Mouse (Mus musculus) MEL (cell line): ENCODE measurements around the gene Wipf3. TPM values are rescaled to one million over a fixed set of nuclear protein-coding genes. Genes with fewer than 3 reads are reported as not detected.

Experiments
- DNase-seq: peaks from one replicate; pipeline ENCODE4 v3.0.0; 2011; ENCODE audit warnings: low read depth, low spot score
- H3K27ac ChIP-seq: 2 replicates; pipeline ENCODE4 v1.5.1; 2012; ENCODE audit warnings: low read depth, mild to moderate bottlenecking, control low read depth, low read length, moderate library complexity; ENCODE audit not compliant: control insufficient read depth
- H3K27me3 ChIP-seq, 2 experiments: fragments of 150-350 bp in 1 of 2; sonication (generic) in 1 of 2; 2 replicates each; pipeline ENCODE4 v1.6.1; 2012; ENCODE audit warnings: low read length in 2 of 2, mild to moderate bottlenecking in 2 of 2, improper control_type of control experiment in 1 of 2, moderate library complexity in 1 of 2; ENCODE audit not compliant: insufficient read depth in 2 of 2, control insufficient read depth in 1 of 2
- H3K36me3 ChIP-seq, 2 experiments: 2 replicates each; pipeline ENCODE4 v1.6.1; 2012 to 2014; ENCODE audit warnings: low read length in 2 of 2, improper control_type of control experiment in 1 of 2, inconsistent platforms in 1 of 2, mild to moderate bottlenecking in 1 of 2; ENCODE audit not compliant: insufficient read depth in 2 of 2, control insufficient read depth in 1 of 2
- H3K4me1 ChIP-seq, 2 experiments: fragments of 150-350 bp in 1 of 2; sonication (generic) in 1 of 2; 2 replicates each; pipeline ENCODE4 v1.6.1; 2012; ENCODE audit warnings: low read length in 2 of 2, improper control_type of control experiment in 1 of 2, mild to moderate bottlenecking in 1 of 2; ENCODE audit not compliant: insufficient read depth in 2 of 2, control insufficient read depth in 1 of 2
- H3K4me3 ChIP-seq, 2 experiments: fragments of 150-350 bp in 1 of 2; sonication (generic) in 1 of 2; 2 replicates each; pipeline ENCODE4 v1.5.1; 2012; ENCODE audit warnings: low read depth in 2 of 2, low read length in 2 of 2, mild to moderate bottlenecking in 2 of 2, moderate library complexity in 2 of 2, control low read depth in 1 of 2, improper control_type of control experiment in 1 of 2; ENCODE audit not compliant: control insufficient read depth in 1 of 2, insufficient read depth in 1 of 2
- H3K79me2 ChIP-seq: 2 replicates; pipeline ENCODE4 v1.6.1; 2012; ENCODE audit warnings: mild to moderate bottlenecking, low read length, moderate library complexity; ENCODE audit not compliant: control insufficient read depth, poor library complexity, insufficient read depth
- H3K9ac ChIP-seq: 2 replicates; pipeline ENCODE4 v1.6.1; 2012; ENCODE audit warnings: low read depth, mild to moderate bottlenecking, control low read depth, low read length, moderate library complexity; ENCODE audit not compliant: control insufficient read depth, poor library complexity, severe bottlenecking
- H3K9me3 ChIP-seq: fragments of 150-350 bp; sonication (generic); replicated peaks from 2 replicates; pipeline ENCODE4 v1.6.1; 2012; ENCODE audit warnings: mild to moderate bottlenecking, low read length, improper control_type of control experiment, moderate library complexity; ENCODE audit not compliant: insufficient read depth
- BHLHE40 ChIP-seq: IDR thresholded peaks from 2 replicates; pipeline ENCODE4 v1.6.1; 2012; ENCODE audit warnings: low read depth, mild to moderate bottlenecking, inconsistent platforms, low read length, improper control_type of control experiment, borderline replicate concordance
- CHD1 ChIP-seq: IDR thresholded peaks from 2 replicates; pipeline ENCODE4 v1.6.1; 2012; ENCODE audit warnings: low read depth, mild to moderate bottlenecking, inconsistent platforms, low read length, improper control_type of control experiment
- E2F4 ChIP-seq: IDR thresholded peaks from 2 replicates; pipeline ENCODE4 v1.6.1; 2011; ENCODE audit warnings: low read depth, low read length, improper control_type of control experiment, borderline replicate concordance
- GATA1 ChIP-seq: IDR thresholded peaks from 2 replicates; pipeline ENCODE4 v1.6.1; 2011; ENCODE audit warnings: low read depth, low read length, improper control_type of control experiment
- MAFK ChIP-seq: IDR thresholded peaks from 2 replicates; pipeline ENCODE4 v1.6.1; 2011; ENCODE audit warnings: low read depth, mild to moderate bottlenecking, low read length, improper control_type of control experiment, borderline replicate concordance
- MEF2A ChIP-seq: IDR thresholded peaks from 2 replicates; pipeline ENCODE4 v1.6.1; 2014; ENCODE audit warnings: low read depth, mild to moderate bottlenecking, inconsistent platforms, low read length, improper control_type of control experiment; ENCODE audit not compliant: poor library complexity, insufficient replicate concordance, severe bottlenecking; ENCODE audit errors: extremely low read depth
- MXI1 ChIP-seq: IDR thresholded peaks from 2 replicates; pipeline ENCODE4 v1.6.1; 2011; ENCODE audit warnings: mild to moderate bottlenecking, low read depth, low read length, improper control_type of control experiment
- NELFE ChIP-seq: IDR thresholded peaks from 2 replicates; pipeline ENCODE4 v1.6.1; 2011; ENCODE audit warnings: low read depth, low read length, improper control_type of control experiment
- NRF1 ChIP-seq: IDR thresholded peaks from 2 replicates; pipeline ENCODE4 v1.6.1; 2014; ENCODE audit warnings: low read depth, mild to moderate bottlenecking, inconsistent platforms, low read length, improper control_type of control experiment, moderate library complexity; ENCODE audit not compliant: poor library complexity, insufficient read depth, severe bottlenecking
- RCOR1 ChIP-seq: IDR thresholded peaks from 2 replicates; pipeline ENCODE4 v1.6.1; 2012; ENCODE audit warnings: low read depth, mild to moderate bottlenecking, inconsistent platforms, low read length, improper control_type of control experiment
- SIN3A ChIP-seq: IDR thresholded peaks from 2 replicates; pipeline ENCODE4 v1.6.1; 2012; ENCODE audit warnings: low read length, improper control_type of control experiment, inconsistent platforms
- SMC3 ChIP-seq: IDR thresholded peaks from 2 replicates; pipeline ENCODE4 v1.6.1; 2011; ENCODE audit warnings: low read depth, low read length, improper control_type of control experiment
- TAL1 ChIP-seq: IDR thresholded peaks from 2 replicates; pipeline ENCODE4 v1.6.1; 2012; ENCODE audit warnings: mild to moderate bottlenecking, inconsistent platforms, low read length, moderate library complexity, mixed read lengths
- ZC3H11A ChIP-seq: IDR thresholded peaks from 2 replicates; pipeline ENCODE4 v1.6.1; 2012; ENCODE audit warnings: low read depth, mild to moderate bottlenecking, inconsistent platforms, low read length, improper control_type of control experiment
- ZNF384 ChIP-seq: IDR thresholded peaks from 2 replicates; pipeline ENCODE4 v1.6.1; 2012; ENCODE audit warnings: low read depth, mild to moderate bottlenecking, inconsistent platforms, low read length, improper control_type of control experiment
- polyA plus RNA-seq, 2 experiments: library from polyadenylated mRNA; stranded (reverse) in 1 of 2; unstranded in 1 of 2; fragments of >175 nt in 1 of 2; fragments of >200 nt in 1 of 2; gene quantifications; 2 replicates each; pipeline versions ENCODE4 v1.2.1 to v1.2.4; 2012; ENCODE audit warnings: low replicate concordance in 2 of 2, low read depth in 1 of 2; ENCODE audit not compliant: insufficient read length in 2 of 2, insufficient read depth in 1 of 2, missing spikeins in 1 of 2
- total RNA-seq: library from RNA; depleted of rRNA; stranded (reverse); fragments of 300-350 nt; gene quantifications from 2 replicates; pipeline ENCODE4 v1.2.3, GENCODE M21; 2012

Gene Wipf3
- total and polyA plus RNA-seq, 3 experiments, result not detected

GRCm38 (mm10) chr6:54509264-54509663, 79.9 kb downstream of the Wipf3 start:
- no peak overlapping the region for H3K9ac ChIP-seq
- H3K4me3 ChIP-seq, result no peak overlapping the region
- no peaks in the 10 kb centered on the region; a peak in 1 of 4 replicates for H3K27me3 ChIP-seq
- DNase-seq, result no peak
- H3K4me1 ChIP-seq, result no peaks in the 10 kb centered on the region
- no peaks in the 10 kb centered on the region for H3K79me2 ChIP-seq
- H3K9me3 ChIP-seq, result no peaks in the 10 kb centered on the region
- TF ChIP-seq ZNF384 (no peak), MAFK (no peak), SIN3A (no peak), CHD1 (no peak), E2F4 (no peak), TAL1 (no peak), NRF1 (no peak)
- no peaks in the 10 kb centered on the region for H3K36me3 ChIP-seq
- no peak overlapping the region for H3K27ac ChIP-seq

- no peak for TF ChIP-seq MEF2A
- TF ChIP-seq, all 39 proteins: peak for 0
- H3K9me3 ChIP-seq, result no peaks in the 10 kb centered on the region
- no peaks in the 10 kb centered on the region for H3K4me1 ChIP-seq
- no peak overlapping the region for H3K4me3 ChIP-seq
- H3K27me3 ChIP-seq, result no peaks in the 10 kb centered on the region; a peak in 1 of 4 replicates
- no peak overlapping the region for H3K27ac ChIP-seq
- H3K79me2 ChIP-seq, result no peaks in the 10 kb centered on the region
- no peak for DNase-seq
- no peak overlapping the region for H3K9ac ChIP-seq
- no peaks in the 10 kb centered on the region for H3K36me3 ChIP-seq
Observed at GRCm38 (mm10) chr6:54512256-54512655, 82.9 kb downstream of the Wipf3 start.

GRCm38 (mm10) chr6:54516512-54517134, 87.2 kb downstream of the Wipf3 start:
- no peak for DNase-seq
- Histone ChIP-seq H3K4me1 (no peaks in the 10 kb centered on the region), H3K4me3 (no peak overlapping the region), H3K9ac (no peak overlapping the region), H3K36me3 (no peaks in the 10 kb centered on the region), H3K27me3 (no peaks in the 10 kb centered on the region; a peak in 1 of 4 replicates), H3K27ac (no peak overlapping the region), H3K79me2 (no peaks in the 10 kb centered on the region), H3K9me3 (no peaks in the 10 kb centered on the region)
- TF ChIP-seq GATA1, result no peak
- TF ChIP-seq NRF1, result no peak
- TF ChIP-seq NELFE, result no peak
- no peak for TF ChIP-seq ZC3H11A
- no peak for TF ChIP-seq TAL1
- no peak for TF ChIP-seq BHLHE40
- TF ChIP-seq RCOR1, result no peak
- TF ChIP-seq MXI1, result no peak
- TF ChIP-seq SMC3, result no peak
